Mouse (Mus musculus) midbrain, embryonic 10.5 days (tissue): Measurements from ENCODE around the gene Pdzd3. TPM values are rescaled to one million over a fixed set of nuclear protein-coding genes. Genes with fewer than 3 reads are reported as not detected.
A peak's percentile ranks its signal among the peaks of the same experiment; 100 is the strongest.
"Not testable (repeated sequence)": the region's sequence is repeated elsewhere in the genome, so short reads cannot be mapped to it uniquely, and the experiment has no call there.

ENCODE experiments used
- DNase-seq: peaks from one replicate; pipeline ENCODE4 v3.0.0-alpha.2; 2017; ENCODE audit warnings: low spot score
- H3K27ac ChIP-seq: fragments of 300-500 bp; sonication (generic); replicated peaks from 2 replicates; pipeline ENCODE4 v1.5.1; 2016; ENCODE audit warnings: mild to moderate bottlenecking
- H3K27me3 ChIP-seq: fragments of 300-500 bp; sonication (generic); 2 replicates; pipeline ENCODE4 v1.6.1; 2016; ENCODE audit warnings: low read depth, mild to moderate bottlenecking; ENCODE audit not compliant: poor library complexity, severe bottlenecking
- H3K36me3 ChIP-seq: fragments of 300-500 bp; sonication (generic); 2 replicates; pipeline ENCODE4 v1.6.1; 2016; ENCODE audit warnings: mild to moderate bottlenecking, moderate library complexity
- H3K4me1 ChIP-seq: fragments of 300-500 bp; sonication (generic); 2 replicates; pipeline ENCODE4 v1.6.1; 2016
- H3K4me3 ChIP-seq: fragments of 300-500 bp; sonication (generic); 2 replicates; pipeline ENCODE4 v1.5.1; 2016; ENCODE audit warnings: mild to moderate bottlenecking, moderate library complexity
- H3K9me3 ChIP-seq: fragments of 300-500 bp; sonication (generic); replicated peaks from 2 replicates; pipeline ENCODE4 v1.6.1; 2016; ENCODE audit warnings: mild to moderate bottlenecking
- whole genome bisulfite sequencing: fragments of 180-500 bp; shearing (Covaris S2); methylation state at CpG from one replicate; pipeline ENCODE4 v1.1.7; 2016; 5-methylcytosine and 5-hydroxymethylcytosine counted together
- polyA plus RNA-seq: library from polyadenylated mRNA; unstranded; fragments of >200 nt; fragmentation: Nextera tagmentation; extraction: Ambion mirVana; gene quantifications from 2 replicates; pipeline ENCODE4 v1.2.1, GENCODE M21; 2016

The Pdzd3 gene
- 0.06 TPM in 1 of 2 replicates, not detected in the other for polyA plus RNA-seq

DNA sequence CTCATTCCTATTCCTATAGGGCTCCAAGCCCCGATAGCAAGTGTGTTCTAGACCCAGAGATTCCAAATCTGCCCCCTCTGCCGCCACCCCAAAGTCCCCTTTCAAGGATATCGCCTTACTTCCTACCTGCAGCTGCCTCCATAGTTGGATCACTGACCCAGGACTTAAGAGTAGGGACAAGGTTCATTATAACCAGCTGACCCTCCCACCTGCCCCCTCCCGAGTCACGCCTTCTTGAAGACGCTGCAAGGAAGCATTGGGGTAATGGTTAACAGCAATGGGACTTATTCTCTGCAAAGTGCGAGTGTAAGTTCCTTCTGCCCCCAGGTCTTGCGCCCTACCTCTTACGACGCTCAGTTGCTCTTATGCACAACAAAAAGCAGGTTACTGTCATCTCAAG, at the start of gene Pdzd3:
TSS of gene Pdzd3 (minus strand) at position 158 of the 400 bp plus-strand sequence.
- 87% methylated on average over 10 of the region's 10 CpGs for WGBS
- Histone ChIP-seq H3K4me1 (peaks cover 59% of the 10 kb centered on the region), H3K4me3 (no peak within 1 kb of the TSS), H3K9me3 (no peaks in the 10 kb centered on the region), H3K27me3 (peaks cover 27% of the 10 kb centered on the region), H3K36me3 (no peaks in the 10 kb centered on the region), H3K27ac (no peak within 1 kb of the TSS)
- DNase-seq: no peak

DNA sequence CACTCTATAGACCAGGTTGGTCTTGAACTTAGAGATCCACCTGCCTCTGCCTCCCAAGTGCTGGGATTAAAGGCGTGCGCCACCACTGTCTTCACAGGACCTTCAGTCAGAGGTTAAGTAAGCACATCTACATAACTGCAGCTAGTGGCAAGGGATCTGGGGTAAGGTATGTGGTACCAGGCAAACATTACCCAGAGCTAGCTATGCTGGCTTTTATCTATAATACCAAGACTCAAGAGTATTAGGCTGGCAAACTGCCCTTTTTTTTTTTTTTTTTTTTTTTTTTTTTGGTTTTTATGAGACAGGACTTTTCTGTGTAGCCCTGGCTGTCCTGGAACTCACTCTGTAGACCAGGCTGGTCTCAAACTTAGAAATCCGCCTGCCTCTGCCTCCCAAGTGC, 48.7 kb upstream of the Pdzd3 start:
- H3K9me3 ChIP-seq, H3K4me3 ChIP-seq, DNase-seq, H3K27ac ChIP-seq, H3K27me3 ChIP-seq: not testable (repeated sequence)
- peaks cover 16% of the 10 kb centered on the region for H3K4me1 ChIP-seq
- WGBS: 94% methylated on average over 3 of the region's 3 CpGs
- H3K36me3 ChIP-seq: peaks cover 84% of the 10 kb centered on the region

DNA sequence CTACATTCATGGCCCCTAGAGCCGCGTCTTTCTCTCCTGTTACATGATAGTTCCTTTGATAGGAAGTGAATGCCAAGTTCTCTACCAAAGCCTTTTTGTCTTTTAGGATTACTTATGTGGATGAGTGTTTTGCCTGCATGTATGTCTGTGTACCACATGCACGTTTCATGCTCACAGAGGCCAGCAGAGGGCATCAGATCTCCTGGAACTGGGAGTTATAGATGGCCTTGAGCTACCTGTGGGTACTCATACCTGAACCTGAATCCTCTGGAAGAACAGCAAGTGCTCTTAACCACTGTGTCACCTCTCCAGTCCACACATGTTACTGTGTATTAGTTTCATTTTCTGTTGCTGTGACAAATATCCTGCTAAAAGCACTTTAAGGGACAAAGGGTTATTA, 41.2 kb upstream of the Pdzd3 start:
- Histone ChIP-seq H3K9me3 (peaks cover 8% of the 10 kb centered on the region; the same call in 1 of the 2 replicates), H3K27ac (no peak overlapping the region), H3K36me3 (peaks cover 74% of the 10 kb centered on the region), H3K4me1 (peaks cover 21% of the 10 kb centered on the region), H3K4me3 (no peak overlapping the region), H3K27me3 (peaks cover 27% of the 10 kb centered on the region)
- WGBS: 76% methylated on average over 3 of the region's 3 CpGs
- peak; percentile 26 for DNase-seq

DNA sequence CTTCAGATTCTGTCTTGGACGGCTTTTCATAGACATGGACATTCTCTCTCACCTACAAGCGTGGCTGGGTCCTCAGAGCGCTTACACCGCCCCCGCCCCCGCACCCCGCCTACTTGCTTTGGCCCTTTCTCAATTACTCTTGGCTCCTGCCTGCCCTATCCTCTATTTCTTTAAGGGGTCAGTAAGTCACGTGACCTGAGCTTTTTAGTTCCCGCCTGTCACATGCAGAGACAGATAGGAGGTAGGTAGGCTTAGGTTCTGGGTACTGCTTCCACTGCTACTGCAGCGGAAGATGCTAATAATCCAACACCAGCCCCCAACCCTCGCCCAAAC, 37.7 kb upstream of the Pdzd3 start:
- peaks cover 46% of the 10 kb centered on the region for H3K27me3 ChIP-seq
- peaks cover 40% of the 10 kb centered on the region for H3K4me1 ChIP-seq
- H3K9me3 ChIP-seq: peaks cover 8% of the 10 kb centered on the region; the same call in 1 of the 2 replicates
- H3K4me3 ChIP-seq: peak overlapping the region; percentile 82
- whole genome bisulfite sequencing: 4% methylated on average over 11 of the region's 11 CpGs
- peak overlapping the region; percentile 79 for H3K27ac ChIP-seq
- peaks cover 40% of the 10 kb centered on the region for H3K36me3 ChIP-seq
- DNase-seq: peak; percentile 28

DNA sequence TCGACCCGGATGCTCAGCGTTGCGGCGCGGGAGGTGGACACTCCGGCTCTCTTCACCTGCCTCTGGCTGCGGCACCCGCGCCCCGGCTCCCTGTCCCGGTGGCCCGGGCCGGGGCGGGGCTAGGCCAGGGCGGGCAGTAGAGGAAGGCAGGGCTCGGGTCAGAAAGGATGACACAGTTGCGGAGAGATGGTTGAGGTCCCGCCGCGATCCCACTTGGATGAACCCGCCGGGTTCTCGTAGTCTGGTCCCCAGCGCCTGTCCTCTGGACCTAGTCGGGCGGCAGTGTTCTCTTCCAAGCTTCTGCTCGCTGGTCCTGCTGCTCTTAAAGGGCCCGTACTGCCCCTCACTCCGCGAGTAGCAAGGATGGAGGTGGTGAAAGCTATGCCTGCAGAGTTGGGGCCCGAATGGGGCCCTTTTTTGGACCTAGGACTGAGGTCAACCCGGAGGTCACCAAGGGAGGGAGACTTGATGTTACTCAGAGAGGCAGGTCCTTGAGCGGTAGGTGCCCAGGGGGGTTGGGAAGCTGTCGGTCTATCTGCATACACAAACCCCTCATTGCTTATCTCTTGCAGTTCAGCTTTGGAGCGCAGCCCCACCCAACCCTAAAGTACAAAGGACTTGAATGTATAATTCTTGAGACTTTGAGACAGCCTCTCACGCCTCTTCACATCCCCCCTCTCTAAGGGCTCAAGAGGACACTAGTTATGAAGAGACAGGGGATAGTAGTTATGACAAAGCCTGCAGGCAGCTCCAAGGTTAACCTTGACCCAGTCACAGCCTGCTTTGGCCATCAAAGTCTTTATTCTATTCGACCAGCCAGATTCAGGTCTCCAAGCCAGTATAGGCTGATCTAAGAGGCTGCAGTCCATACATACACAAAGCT, 37.0 kb upstream of the Pdzd3 start, which contains the start of gene Abcg4:
TSS of gene Abcg4 (minus strand) at position 540 of the 883 bp plus-strand sequence.
- DNase-seq: peak; percentile 74
- WGBS: 1% methylated on average over 38 of the region's 38 CpGs
- Histone ChIP-seq H3K27ac (peak within 1 kb of the TSS; percentile 79), H3K9me3 (peaks cover 8% of the 10 kb centered on the region; the same call in 1 of the 2 replicates), H3K36me3 (peaks cover 38% of the 10 kb centered on the region), H3K4me1 (peaks cover 40% of the 10 kb centered on the region), H3K4me3 (peak within 1 kb of the TSS; percentile 82), H3K27me3 (peaks cover 46% of the 10 kb centered on the region)

DNA sequence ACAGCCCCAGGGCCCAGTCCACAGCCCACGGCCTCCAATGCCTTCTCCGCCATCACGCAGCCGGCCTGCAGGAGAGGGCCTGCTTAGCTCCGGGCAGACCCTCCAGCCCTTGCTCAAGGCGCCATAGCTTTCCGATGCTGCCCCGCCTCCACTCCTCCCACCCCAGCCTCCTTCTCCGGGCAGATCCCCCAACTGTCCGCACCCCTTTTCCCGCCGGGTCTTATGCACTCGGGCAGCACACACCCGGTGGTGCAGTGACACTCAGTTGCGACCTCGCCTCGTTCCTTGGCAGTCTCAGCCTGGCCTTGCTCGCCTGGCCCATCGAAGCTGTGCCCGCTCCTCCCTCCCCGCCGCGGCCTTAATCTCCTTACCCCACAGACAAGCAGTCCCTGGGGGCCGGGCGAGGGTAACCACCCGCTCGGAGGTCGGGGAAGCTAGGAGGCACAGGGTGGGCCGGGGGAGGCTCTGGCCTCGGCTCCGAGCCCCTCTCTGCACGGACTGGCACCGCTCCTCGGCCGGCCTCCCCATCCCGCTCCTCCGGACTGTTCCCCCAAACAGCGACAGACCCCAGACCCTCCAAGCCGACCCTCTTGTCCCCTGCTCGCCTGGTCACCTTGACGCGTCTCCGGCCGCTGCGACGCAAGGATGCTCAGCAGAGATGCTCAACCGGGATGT, 36.3 kb upstream of the Pdzd3 start:
- Histone ChIP-seq H3K4me1 (peaks cover 40% of the 10 kb centered on the region), H3K36me3 (peaks cover 30% of the 10 kb centered on the region), H3K27me3 (peaks cover 46% of the 10 kb centered on the region), H3K4me3 (peak overlapping the region; percentile 82), H3K9me3 (peaks cover 8% of the 10 kb centered on the region; the same call in 1 of the 2 replicates), H3K27ac (peak overlapping the region; percentile 79)
- no peak for DNase-seq
- WGBS: under 1% methylated on average over 47 of the region's 47 CpGs

DNA sequence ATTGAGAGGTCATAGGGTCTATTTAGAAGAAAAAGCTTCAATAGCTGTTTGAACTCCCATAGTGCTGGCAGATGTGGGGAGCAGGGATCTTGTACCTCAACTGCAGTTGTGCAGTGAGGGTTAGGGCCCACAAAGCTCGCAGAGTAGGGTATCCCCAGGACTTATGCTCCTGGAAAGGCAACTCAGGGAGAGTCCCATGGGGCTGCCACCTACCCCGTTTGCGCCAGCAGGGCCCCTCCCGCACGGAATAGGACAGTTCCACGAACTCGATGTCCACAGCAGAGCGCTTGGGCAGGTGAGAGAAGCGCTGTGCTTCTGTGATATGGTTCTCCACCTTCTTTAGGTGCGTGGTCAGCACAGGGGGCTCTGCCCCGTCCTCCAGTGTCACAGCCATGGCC, 35.7 kb upstream of the Pdzd3 start:
- H3K36me3 ChIP-seq: peaks cover 24% of the 10 kb centered on the region
- peaks cover 8% of the 10 kb centered on the region; the same call in 1 of the 2 replicates for H3K9me3 ChIP-seq
- H3K27me3 ChIP-seq: peaks cover 46% of the 10 kb centered on the region
- WGBS: 6% methylated on average over 11 of the region's 11 CpGs
- DNase-seq: no peak
- peak overlapping the region; percentile 82 for H3K4me3 ChIP-seq
- peak overlapping the region; percentile 79 for H3K27ac ChIP-seq
- H3K4me1 ChIP-seq: peaks cover 40% of the 10 kb centered on the region

DNA sequence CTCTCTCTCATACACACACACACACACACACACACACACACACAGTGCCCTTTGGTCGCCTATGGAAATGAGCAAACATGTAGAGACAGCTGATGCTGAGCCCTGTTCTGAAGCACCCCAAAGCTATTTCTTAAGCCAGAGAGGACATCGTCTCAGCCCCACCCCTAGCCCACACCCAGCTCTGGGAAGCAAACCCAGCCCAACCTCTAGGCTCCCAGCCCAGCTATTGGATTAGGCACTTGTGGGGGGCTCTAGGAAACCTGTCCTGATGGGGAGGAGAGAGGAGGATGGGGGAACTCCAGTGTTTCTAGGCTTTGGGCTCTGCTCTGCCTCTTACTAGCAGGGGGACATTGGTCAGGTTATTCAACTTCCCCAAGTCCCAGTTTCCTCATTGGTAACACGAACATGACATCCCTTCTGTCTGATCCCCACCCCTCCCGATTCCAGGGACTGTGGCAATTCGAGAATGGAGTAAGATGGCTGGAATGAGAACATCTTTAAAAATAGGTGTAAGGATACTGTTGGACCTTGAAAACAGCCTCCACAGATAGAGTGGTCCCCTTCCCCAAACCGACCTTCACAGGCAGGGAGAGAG, 35.1 kb upstream of the Pdzd3 start:
- 10% methylated on average over 6 of the region's 6 CpGs for WGBS
- peaks cover 22% of the 10 kb centered on the region for H3K36me3 ChIP-seq
- H3K4me3 ChIP-seq: peak overlapping the region; percentile 82; the same call in 1 of the 2 replicates
- DNase-seq: no peak
- peaks cover 8% of the 10 kb centered on the region; the same call in 1 of the 2 replicates for H3K9me3 ChIP-seq
- H3K27ac ChIP-seq: peak overlapping the region; percentile 79; the same call in 1 of the 2 replicates
- peaks cover 40% of the 10 kb centered on the region for H3K4me1 ChIP-seq
- peaks cover 46% of the 10 kb centered on the region for H3K27me3 ChIP-seq

DNA sequence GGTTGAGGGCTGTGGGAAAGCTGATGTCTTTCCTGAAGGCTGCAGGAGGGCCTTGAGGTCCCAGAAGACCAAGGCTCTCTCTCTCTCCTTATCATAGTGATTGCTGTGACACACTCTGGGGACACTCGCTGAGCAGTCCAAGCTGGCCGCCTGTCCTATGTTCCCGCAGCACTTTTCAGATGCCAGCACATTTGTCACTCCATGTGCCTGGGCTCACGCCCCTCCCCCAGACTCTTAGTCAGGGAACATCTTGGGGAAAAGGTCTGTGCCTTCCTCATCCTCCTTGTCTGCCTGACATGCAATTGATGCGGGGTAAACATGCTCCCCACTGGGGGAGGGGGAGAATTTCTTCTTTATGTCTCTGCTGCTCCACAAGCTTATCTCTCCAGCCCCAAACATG, 31.9 kb upstream of the Pdzd3 start:
- Histone ChIP-seq H3K27me3 (peaks cover 27% of the 10 kb centered on the region), H3K9me3 (no peaks in the 10 kb centered on the region), H3K4me1 (peaks cover 27% of the 10 kb centered on the region), H3K36me3 (peaks cover 36% of the 10 kb centered on the region), H3K4me3 (no peak overlapping the region), H3K27ac (no peak overlapping the region)
- 85% methylated on average over 5 of the region's 5 CpGs for WGBS
- no peak for DNase-seq

DNA sequence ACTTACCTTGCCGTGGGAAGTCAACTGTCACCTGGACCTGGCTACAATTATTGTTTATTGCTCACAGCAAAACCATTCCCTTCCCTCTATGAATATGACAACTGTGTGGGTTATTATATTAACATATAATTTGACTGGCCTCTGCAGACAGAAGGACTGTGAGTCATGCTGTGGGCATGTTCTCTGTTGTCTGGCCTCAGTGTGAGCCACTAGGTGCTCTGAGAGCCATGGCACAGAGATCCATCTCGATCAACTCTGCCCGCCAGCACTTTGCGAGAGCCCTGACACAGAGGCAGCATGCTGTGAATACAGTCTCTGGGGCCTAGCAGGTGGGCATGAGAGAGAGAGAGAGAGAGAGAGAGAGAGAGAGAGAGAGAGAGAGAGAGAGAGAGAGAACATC, 18.7 kb upstream of the Pdzd3 start:
- no peak for DNase-seq
- H3K4me1 ChIP-seq: peaks cover 24% of the 10 kb centered on the region
- H3K4me3 ChIP-seq: no peak overlapping the region
- no peaks in the 10 kb centered on the region for H3K9me3 ChIP-seq
- H3K27me3 ChIP-seq: no peaks in the 10 kb centered on the region
- H3K36me3 ChIP-seq: peaks cover 16% of the 10 kb centered on the region
- WGBS: 91% methylated on average over 4 of the region's 4 CpGs
- no peak overlapping the region for H3K27ac ChIP-seq

DNA sequence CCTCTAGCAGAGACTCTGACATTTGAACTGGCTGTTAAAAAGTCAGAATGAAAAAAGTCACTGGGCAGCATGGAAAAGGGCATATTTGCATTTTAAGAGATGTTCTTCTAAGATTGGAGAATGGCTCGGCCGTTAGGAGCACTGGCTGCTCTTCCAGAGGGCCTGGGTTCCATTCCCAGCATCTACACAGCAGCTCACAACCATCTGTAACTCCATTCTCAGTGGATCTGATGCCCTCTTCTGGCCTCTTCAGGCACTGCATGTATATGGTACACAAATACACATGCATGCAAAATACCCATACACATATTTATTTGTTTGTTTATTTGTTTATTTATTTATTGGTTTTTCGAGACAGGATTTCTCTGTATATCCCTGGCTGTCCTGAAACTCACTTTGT, 17.8 kb upstream of the Pdzd3 start:
- 82% methylated on average over 3 of the region's 3 CpGs for WGBS
- peaks cover 8% of the 10 kb centered on the region for H3K36me3 ChIP-seq
- no peak overlapping the region for H3K27ac ChIP-seq
- no peak overlapping the region for H3K4me3 ChIP-seq
- H3K9me3 ChIP-seq: no peaks in the 10 kb centered on the region
- DNase-seq: no peak
- H3K4me1 ChIP-seq: peaks cover 30% of the 10 kb centered on the region
- no peaks in the 10 kb centered on the region for H3K27me3 ChIP-seq

DNA sequence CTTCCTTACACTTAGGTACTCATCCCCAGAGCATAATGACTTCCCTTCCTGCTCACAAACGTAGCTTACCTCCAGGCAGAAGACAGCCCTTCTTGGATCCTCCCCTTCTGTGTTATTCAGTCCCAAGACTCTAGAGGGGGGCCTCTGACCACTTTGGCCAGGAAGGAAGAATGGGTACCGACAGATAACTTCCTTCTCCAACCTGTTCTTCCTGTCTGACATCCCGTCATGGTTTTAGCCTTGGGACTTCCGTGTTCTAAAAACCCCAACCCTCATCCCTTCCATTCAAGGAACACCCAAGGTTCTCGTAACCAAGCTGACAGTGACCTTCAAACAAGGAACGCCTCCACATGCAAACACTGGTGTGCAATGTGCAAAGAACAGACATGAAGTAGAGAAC, 17.2 kb upstream of the Pdzd3 start, which contains the start of gene Nlrx1:
TSS of gene Nlrx1 (minus strand) at position 168 of the 400 bp plus-strand sequence.
- H3K4me1 ChIP-seq: peaks cover 30% of the 10 kb centered on the region
- H3K9me3 ChIP-seq: no peaks in the 10 kb centered on the region
- 0 out of 2 replicates have a peak, but pooled peaks cover 2% of the 10 kb centered on the region for H3K36me3 ChIP-seq
- no peak for DNase-seq
- H3K27ac ChIP-seq: peak within 1 kb of the TSS; percentile 90
- no peaks in the 10 kb centered on the region for H3K27me3 ChIP-seq
- H3K4me3 ChIP-seq: peak within 1 kb of the TSS; percentile 65
- 89% methylated on average over 6 of the region's 6 CpGs for WGBS
